Mouse (Mus musculus) forebrain, embryonic 13.5 days (tissue): ENCODE results near the gene Creb5. TPM values are rescaled to one million over a fixed set of nuclear protein-coding genes. Genes with fewer than 3 reads are reported as not detected.

ENCODE experiments used
- ATAC-seq: fragments of 200-750 bp; cut with Nextera tagmentation; 2 replicates; pipeline ENCODE4 v1.8.0; 2017
- H3K27ac ChIP-seq: fragments of 300-500 bp; sonication (generic); 2 replicates; pipeline ENCODE4 v1.5.1; 2015; ENCODE audit warnings: inconsistent platforms, mild to moderate bottlenecking, moderate library complexity
- H3K27me3 ChIP-seq: fragments of 300-500 bp; sonication (generic); 2 replicates; pipeline ENCODE4 v1.6.1; 2015; ENCODE audit warnings: mild to moderate bottlenecking, inconsistent platforms
- H3K36me3 ChIP-seq: fragments of 300-500 bp; sonication (generic); 2 replicates; pipeline ENCODE4 v1.6.1; 2015; ENCODE audit warnings: mild to moderate bottlenecking, inconsistent platforms; ENCODE audit not compliant: poor library complexity, severe bottlenecking
- H3K4me1 ChIP-seq: fragments of 300-500 bp; sonication (generic); 2 replicates; pipeline ENCODE4 v1.6.1; 2015; ENCODE audit warnings: inconsistent platforms
- H3K4me2 ChIP-seq: fragments of 300-500 bp; sonication (generic); 2 replicates; pipeline ENCODE4 v1.6.1; 2015; ENCODE audit warnings: inconsistent platforms, mild to moderate bottlenecking, moderate library complexity
- H3K4me3 ChIP-seq: fragments of 300-500 bp; sonication (generic); 2 replicates; pipeline ENCODE4 v1.5.1; 2015; ENCODE audit warnings: mild to moderate bottlenecking, inconsistent platforms
- H3K9ac ChIP-seq: fragments of 300-500 bp; sonication (generic); 2 replicates; pipeline ENCODE4 v1.6.1; 2015; ENCODE audit warnings: mild to moderate bottlenecking, inconsistent platforms
- H3K9me3 ChIP-seq: fragments of 300-500 bp; sonication (generic); replicated peaks from 2 replicates; pipeline ENCODE4 v1.6.1; 2016; ENCODE audit warnings: inconsistent platforms
- WGBS: fragments of 180-500 bp; shearing (Covaris S2); methylation state at CpG from one replicate; pipeline ENCODE4 v1.1.7; 2015; 5-methylcytosine and 5-hydroxymethylcytosine counted together
- polyA plus RNA-seq: library from polyadenylated mRNA; unstranded; fragments of >200 nt; fragmentation: Nextera tagmentation; extraction: Ambion mirVana; gene quantifications from 2 replicates; pipeline ENCODE4 v1.2.1, GENCODE M21; 2015

Gene Creb5
- polyA plus RNA-seq, 1 experiment from 2014 or later = 31.7 TPM

- WGBS = 74% methylated on average over 6 of the region's 6 CpGs
- H3K4me3 ChIP-seq = no peak overlapping the region
- H3K36me3 ChIP-seq = no peaks in the 10 kb centered on the region
- H3K27me3 ChIP-seq = no peaks in the 10 kb centered on the region
- no peaks in the 10 kb centered on the region for H3K9me3 ChIP-seq
- H3K4me1 ChIP-seq = peaks cover 5% of the 10 kb centered on the region; the same call in 1 of the 2 replicates
- no peak for ATAC-seq
- H3K9ac ChIP-seq = no peak overlapping the region
- no peak overlapping the region for H3K27ac ChIP-seq
- no peak overlapping the region for H3K4me2 ChIP-seq
These were observed 448.6 kb downstream of the Creb5 start for GRCm38 (mm10) chr6:53735696-53736095.

GRCm38 (mm10) chr6:53738206-53738605, 451.1 kb downstream of the Creb5 start:
- H3K9ac ChIP-seq = no peak overlapping the region
- no peaks in the 10 kb centered on the region for H3K9me3 ChIP-seq
- no peak overlapping the region for H3K27ac ChIP-seq
- H3K27me3 ChIP-seq = no peaks in the 10 kb centered on the region
- no peaks in the 10 kb centered on the region; the same call in 1 of the 2 replicates for H3K4me1 ChIP-seq
- no peak overlapping the region for H3K4me3 ChIP-seq
- no peak for ATAC-seq
- H3K4me2 ChIP-seq = no peak overlapping the region
- no peaks in the 10 kb centered on the region for H3K36me3 ChIP-seq

- Histone ChIP-seq H3K27ac (no peak overlapping the region), H3K36me3 (no peaks in the 10 kb centered on the region), H3K9me3 (no peaks in the 10 kb centered on the region), H3K4me2 (no peak overlapping the region), H3K27me3 (no peaks in the 10 kb centered on the region), H3K4me3 (no peak overlapping the region), H3K9ac (no peak overlapping the region), H3K4me1 (no peaks in the 10 kb centered on the region; the same call in 1 of the 2 replicates)
- ATAC-seq = no peak
- 88% methylated on average over 3 of the region's 3 CpGs for WGBS
These were observed 454.2 kb downstream of the Creb5 start for GRCm38 (mm10) chr6:53741222-53741621.

Other genes with a start within 250 kb of the Creb5 start
- 16.0 and 16.2 TPM in 2 replicates for gene Jazf1, start 218.6 kb upstream of the Creb5 start, polyA plus RNA-seq